Mouse (Mus musculus) embryonic fibroblast, embryonic 13.5 days (primary cell): ENCODE results near the gene Prelid1. TPM values are rescaled to one million over a fixed set of nuclear protein-coding genes. Genes with fewer than 3 reads are reported as not detected.
A peak's percentile ranks its signal among the peaks of the same experiment; 100 is the strongest.

Experiments used
- H3K27ac ChIP-seq: 2 replicates; pipeline ENCODE4 v1.5.1; 2012; ENCODE audit warnings: low read length, control low read depth, inconsistent platforms; ENCODE audit not compliant: insufficient read depth
- H3K4me1 ChIP-seq: 2 replicates; pipeline ENCODE4 v1.6.1; 2011; ENCODE audit warnings: low read length; ENCODE audit not compliant: control insufficient read depth, insufficient read depth
- H3K4me3 ChIP-seq: 2 replicates; pipeline ENCODE4 v1.5.1; 2011; ENCODE audit warnings: mild to moderate bottlenecking, control low read depth, low read length; ENCODE audit not compliant: insufficient read depth
- CTCF ChIP-seq: IDR thresholded peaks from 2 replicates; pipeline ENCODE4 v1.5.1; 2011; ENCODE audit warnings: mild to moderate bottlenecking, control low read depth, low read length, moderate library complexity, borderline replicate concordance; ENCODE audit not compliant: insufficient read depth
- POLR2A ChIP-seq: IDR thresholded peaks from 2 replicates; pipeline ENCODE4 v1.6.1; 2011; ENCODE audit warnings: low read depth, mild to moderate bottlenecking, control low read depth, low read length, moderate library complexity
- polyA plus RNA-seq: library from polyadenylated mRNA; stranded (reverse); fragments of >200 nt; gene quantifications from 2 replicates; pipeline ENCODE4 v1.2.4, GENCODE M21; 2011; ENCODE audit warnings: low read depth; ENCODE audit not compliant: missing spikeins, insufficient read length

The Prelid1 gene
- polyA plus RNA-seq, 1 experiment: 267 TPM

DNA sequence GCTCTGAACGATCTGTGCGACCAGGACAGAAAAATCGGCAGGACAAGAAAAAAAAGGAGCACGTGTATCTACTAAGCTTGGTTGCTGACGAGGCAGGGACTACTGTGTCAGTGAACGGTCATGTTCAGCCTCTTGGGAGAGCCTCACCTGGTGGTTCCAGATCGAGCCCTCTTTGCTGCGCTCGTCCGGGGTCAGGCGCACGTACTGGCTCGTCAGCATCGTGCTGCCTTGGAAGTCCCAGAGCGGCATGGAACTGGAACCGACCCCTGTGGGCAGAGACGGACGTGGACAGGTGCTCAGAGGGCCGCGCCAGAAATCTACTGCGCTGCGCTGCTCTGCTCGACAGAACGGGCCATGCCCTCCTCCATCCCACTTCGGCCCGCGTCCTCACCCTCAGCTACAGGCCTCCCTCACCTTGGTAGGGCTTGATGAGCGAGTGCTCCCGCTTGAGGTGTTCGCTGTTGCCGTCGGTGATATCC lies 41.7 kb downstream of the Prelid1 start:
- H3K4me3 ChIP-seq: peak overlapping the region; percentile 99
- H3K27ac ChIP-seq: peak overlapping the region; percentile 65
- no peak for TF ChIP-seq POLR2A
- no peak for TF ChIP-seq CTCF
- peaks cover 9% of the 10 kb centered on the region for H3K4me1 ChIP-seq

DNA sequence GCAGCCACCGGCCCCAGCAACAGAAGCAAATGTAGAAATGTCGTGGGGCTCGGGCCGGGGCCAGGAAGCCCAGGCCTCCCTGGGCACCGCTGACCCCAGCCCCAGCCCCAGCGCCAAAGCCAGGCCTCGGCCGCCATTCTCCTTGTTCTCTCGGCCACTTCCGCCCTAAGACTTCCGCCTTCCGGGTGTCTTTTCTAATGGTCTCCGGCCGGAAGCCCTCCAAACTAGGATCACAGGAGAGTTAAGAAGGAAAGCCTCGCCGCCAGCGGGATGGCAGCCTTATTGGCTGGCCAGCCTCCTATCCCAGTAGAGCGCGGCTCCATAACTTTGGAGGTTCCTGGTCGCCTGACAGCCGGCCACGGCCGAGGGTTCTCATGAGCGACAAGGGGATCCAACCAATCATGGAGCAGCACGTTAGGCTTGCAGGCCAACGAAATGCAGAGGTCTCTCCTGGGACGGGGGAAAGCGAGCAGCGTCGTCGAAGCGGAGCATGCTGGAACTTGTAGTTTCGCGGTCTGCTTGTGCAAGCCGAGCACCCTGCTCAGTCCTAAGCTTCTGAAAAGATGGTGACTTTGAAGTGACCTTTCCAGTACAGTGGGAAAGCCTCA lies 42.3 kb downstream of the Prelid1 start, which contains the start of gene Lman2:
TSS of gene Lman2 (minus strand) at position 331 of the 608 bp plus-strand sequence.
- TF ChIP-seq POLR2A: peak; percentile 60
- TF ChIP-seq CTCF: no peak
- peak within 1 kb of the TSS; percentile 65 for H3K27ac ChIP-seq
- H3K4me3 ChIP-seq: peak within 1 kb of the TSS; percentile 99
- peaks cover 9% of the 10 kb centered on the region for H3K4me1 ChIP-seq

DNA sequence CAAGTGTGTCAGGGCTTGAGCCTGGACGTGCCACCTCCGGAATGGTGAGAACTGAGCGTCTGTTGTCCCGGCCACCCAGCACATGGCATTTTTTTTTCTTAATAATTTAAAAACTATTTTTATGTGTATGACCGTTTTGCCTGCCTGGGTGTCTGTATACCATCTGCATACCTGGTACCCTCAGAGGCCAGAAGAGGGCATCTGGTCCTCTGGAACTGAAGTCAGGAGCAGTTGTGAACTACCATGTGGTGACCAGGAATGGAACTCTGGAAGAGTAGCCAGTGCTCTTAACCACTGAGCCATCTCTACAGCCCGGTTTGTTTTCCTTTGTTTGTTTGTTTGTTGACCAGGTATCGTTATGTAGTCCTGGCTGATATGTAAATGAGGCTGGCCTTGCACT lies 48.1 kb downstream of the Prelid1 start:
- TF ChIP-seq POLR2A: no peak
- TF ChIP-seq CTCF: no peak
- Histone ChIP-seq H3K4me3 (no peak overlapping the region), H3K27ac (no peak overlapping the region), H3K4me1 (no peaks in the 10 kb centered on the region)

DNA sequence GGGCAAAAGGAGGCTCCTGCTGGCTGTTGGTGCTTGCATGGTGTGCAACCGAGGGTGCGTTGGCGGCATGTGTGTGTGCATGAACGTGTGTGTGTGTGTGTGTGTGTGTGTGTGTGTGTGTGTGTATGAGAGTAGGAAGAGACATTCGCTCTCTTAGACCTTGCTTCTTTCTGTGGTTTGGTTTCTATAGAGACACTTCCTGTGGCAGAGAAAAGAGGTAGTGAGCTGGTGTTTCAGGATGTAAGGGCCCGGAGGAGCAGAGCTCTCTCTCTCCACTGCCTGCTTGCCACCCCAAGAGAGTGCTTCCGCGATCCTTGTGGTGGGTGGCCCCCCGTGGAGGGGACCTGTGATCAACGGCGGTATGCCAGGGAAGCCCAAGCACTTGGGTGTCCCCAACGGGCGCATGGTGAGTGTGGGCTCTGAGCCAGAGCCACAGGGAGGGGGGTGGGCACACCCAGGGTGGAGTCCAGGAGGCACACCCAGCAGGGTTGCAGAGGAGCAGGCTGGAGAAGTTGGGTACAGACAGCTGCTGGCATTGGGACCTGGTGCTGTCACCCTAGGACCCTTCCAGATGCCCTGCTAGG lies 49.3 kb downstream of the Prelid1 start, which contains the start of gene Rgs14:
TSS of gene Rgs14 (plus strand) at position 202 of the 584 bp plus-strand sequence.
- Histone ChIP-seq H3K4me3 (no peak within 1 kb of the TSS), H3K27ac (no peak within 1 kb of the TSS), H3K4me1 (no peaks in the 10 kb centered on the region)
- TF ChIP-seq POLR2A: no peak
- TF ChIP-seq CTCF: no peak

DNA sequence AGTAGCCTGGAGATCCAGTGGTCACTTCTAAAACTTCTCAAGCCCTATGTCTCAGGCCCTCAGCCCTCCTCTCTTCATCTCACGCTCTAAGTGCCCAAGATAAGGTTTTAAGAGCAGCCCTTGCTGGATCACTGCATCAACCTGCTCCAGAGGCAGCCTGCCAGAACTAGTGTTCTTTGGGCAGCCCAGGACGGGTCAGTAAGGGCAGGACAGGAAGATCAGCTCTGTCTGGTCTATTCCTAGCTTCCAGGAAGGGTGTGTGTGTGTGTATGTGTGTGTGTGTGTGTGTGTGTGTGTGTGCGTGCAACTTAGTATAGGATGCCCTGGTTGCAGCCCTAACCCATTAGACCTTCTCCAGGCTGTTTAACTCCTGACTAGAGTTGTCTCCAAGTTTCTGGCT lies 49.9 kb downstream of the Prelid1 start:
- Histone ChIP-seq H3K4me3 (no peak overlapping the region), H3K27ac (no peak overlapping the region), H3K4me1 (no peaks in the 10 kb centered on the region)
- no peak for TF ChIP-seq CTCF
- no peak for TF ChIP-seq POLR2A

DNA sequence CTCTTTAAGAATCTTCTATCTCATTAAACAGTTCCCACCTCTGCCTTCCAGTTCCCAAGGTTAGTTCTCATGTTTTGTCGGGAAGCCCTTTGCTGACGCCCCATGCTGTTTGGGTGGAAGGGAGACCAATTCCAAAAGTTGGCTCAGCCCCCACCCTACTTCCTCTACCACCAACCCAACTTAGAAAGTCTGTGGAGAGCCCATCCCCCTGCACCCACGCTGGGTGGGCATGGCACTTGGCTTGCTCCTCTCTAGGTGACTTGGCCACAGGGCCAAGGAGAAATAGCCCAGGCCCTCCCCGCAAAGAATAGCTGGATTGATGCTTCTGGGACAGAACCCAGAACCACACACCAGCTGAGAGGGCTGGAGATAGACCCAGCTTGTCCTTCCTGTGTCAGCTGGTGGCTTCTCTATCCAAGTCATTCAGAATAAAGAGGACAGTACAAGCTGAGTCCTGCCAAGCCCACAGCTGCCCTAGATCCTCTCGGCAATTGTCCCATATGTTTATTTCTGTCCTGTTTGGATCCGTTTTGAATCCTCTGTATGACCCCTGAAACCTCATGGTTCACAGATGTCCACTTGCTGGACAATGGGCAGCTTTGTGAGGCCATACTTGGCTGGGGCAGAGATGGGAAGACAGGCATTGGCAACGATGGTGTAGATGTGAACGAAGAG lies 50.8 kb downstream of the Prelid1 start:
- Histone ChIP-seq H3K4me1 (no peaks in the 10 kb centered on the region), H3K27ac (no peak overlapping the region), H3K4me3 (no peak overlapping the region)
- TF ChIP-seq POLR2A: no peak
- TF ChIP-seq CTCF: no peak

DNA sequence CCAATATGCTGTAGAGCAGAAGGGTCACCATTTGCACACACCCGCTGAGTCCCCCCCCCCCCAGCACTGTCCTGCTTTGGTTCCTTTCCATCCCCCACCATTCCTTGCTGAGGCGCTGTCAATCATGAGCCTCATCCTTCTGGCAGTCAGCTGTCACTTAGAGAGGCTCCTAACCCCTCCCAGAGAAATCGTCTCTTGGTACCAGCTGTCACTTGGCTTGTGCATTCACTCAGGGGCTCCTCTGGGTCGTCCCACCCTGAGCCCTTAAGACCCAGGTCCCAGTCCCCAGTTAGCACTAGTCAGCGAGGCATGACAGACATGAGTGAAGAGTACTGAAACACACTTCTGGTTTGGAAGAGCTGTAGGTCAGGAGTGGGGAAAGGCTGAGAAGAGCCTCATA lies 51.4 kb downstream of the Prelid1 start:
- no peak for TF ChIP-seq POLR2A
- TF ChIP-seq CTCF: no peak
- H3K27ac ChIP-seq: no peak overlapping the region
- no peaks in the 10 kb centered on the region for H3K4me1 ChIP-seq
- no peak overlapping the region for H3K4me3 ChIP-seq

DNA sequence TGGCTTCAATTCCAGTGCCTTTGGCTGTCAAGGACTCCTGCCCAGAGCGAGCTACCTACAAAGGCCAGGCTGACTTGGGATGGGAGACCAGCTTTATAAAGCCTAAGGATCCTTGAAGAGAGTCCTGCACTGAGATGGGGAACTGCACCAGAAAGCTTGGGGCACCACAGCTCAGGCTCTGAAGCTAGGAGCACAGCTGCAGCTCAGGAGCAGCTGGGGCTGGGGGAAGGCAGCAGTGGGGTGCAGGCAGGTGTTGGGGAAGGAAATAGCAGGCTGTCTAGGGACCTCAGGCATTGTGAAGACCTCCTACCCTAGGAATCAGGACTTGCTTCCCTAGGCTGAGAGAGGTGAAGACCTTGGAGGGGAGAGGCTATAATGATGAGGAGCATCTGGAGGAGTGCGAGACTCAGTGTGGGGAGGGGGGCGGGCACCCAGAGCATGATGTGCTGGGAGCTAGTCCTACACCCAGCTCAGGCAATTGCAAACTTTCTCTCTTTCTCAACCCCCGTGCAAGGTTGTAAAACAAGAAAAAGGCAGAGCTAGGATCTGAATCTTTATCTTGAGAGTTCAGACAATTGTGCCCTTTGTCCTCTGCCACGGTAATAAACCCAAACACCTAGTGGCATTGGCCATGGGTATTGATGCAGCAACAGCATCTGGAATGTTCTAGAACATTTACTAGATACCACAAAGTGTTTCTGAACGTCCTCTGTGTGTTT lies 54.1 kb downstream of the Prelid1 start:
- no peak overlapping the region for H3K4me3 ChIP-seq
- TF ChIP-seq CTCF (no peak), POLR2A (no peak)
- H3K27ac ChIP-seq: no peak overlapping the region

More for the DNA sequence above, 54.1 kb downstream of the Prelid1 start:
- H3K4me1 ChIP-seq: no peaks in the 10 kb centered on the region

Other genes starting within 250 kb of the Prelid1 start
- 27.9 and 33.2 TPM in 2 replicates for gene Uimc1, start 220.2 kb upstream of the Prelid1 start, polyA plus RNA-seq
- 22.7 and 26.3 TPM in 2 replicates for gene Zfp346, start 215.2 kb upstream of the Prelid1 start, polyA plus RNA-seq
- gene Gm17617, start 187.0 kb upstream of the Prelid1 start, polyA plus RNA-seq: not detected in 2 replicates
- not detected in 2 replicates for gene Fgfr4, start 167.9 kb upstream of the Prelid1 start, polyA plus RNA-seq
- gene Nsd1, start 110.7 kb upstream of the Prelid1 start, polyA plus RNA-seq: 73.9 and 86.2 TPM in 2 replicates
- gene Rab24, start 1.4 kb downstream of the Prelid1 start, polyA plus RNA-seq: 41.4 and 48.0 TPM in 2 replicates
- gene Mxd3, start 9.3 kb downstream of the Prelid1 start, polyA plus RNA-seq: 9.5 and 19.0 TPM in 2 replicates
- 66.9 and 70.7 TPM in 2 replicates for gene Lman2, start 42.3 kb downstream of the Prelid1 start, polyA plus RNA-seq
- gene Rgs14, start 49.2 kb downstream of the Prelid1 start, polyA plus RNA-seq: not detected in 2 replicates
- gene Slc34a1, start 77.7 kb downstream of the Prelid1 start, polyA plus RNA-seq: not detected in 2 replicates
- gene Pfn3, start 94.7 kb downstream of the Prelid1 start, polyA plus RNA-seq: not detected in 2 replicates
- gene F12, start 106.3 kb downstream of the Prelid1 start, polyA plus RNA-seq: not detected in 2 replicates
- 37.7 and 42.9 TPM in 2 replicates for gene Grk6, start 124.6 kb downstream of the Prelid1 start, polyA plus RNA-seq
- 2.5 and 4.6 TPM in 2 replicates for gene Prr7, start 143.8 kb downstream of the Prelid1 start, polyA plus RNA-seq
- gene Dbn1, start 167.6 kb downstream of the Prelid1 start, polyA plus RNA-seq: 105 and 139 TPM in 2 replicates
- 132 and 179 TPM in 2 replicates for gene Pdlim7, start 193.2 kb downstream of the Prelid1 start, polyA plus RNA-seq
- gene Dok3, start 208.8 kb downstream of the Prelid1 start, polyA plus RNA-seq: 0.60 and 0.79 TPM in 2 replicates
- gene Ddx41, start 216.2 kb downstream of the Prelid1 start, polyA plus RNA-seq: 23.9 and 26.2 TPM in 2 replicates